Mouse (Mus musculus) hindbrain, embryonic 12.5 days (tissue): ENCODE data around the gene Cenpu. TPM values are rescaled to one million over a fixed set of nuclear protein-coding genes. Genes with fewer than 3 reads are reported as not detected.
"Not testable (repeated sequence)": the region's sequence is repeated elsewhere in the genome, so short reads cannot be mapped to it uniquely, and the experiment has no call there.

Source experiments
- ATAC-seq: fragments of 200-750 bp; cut with Nextera tagmentation; 2 replicates; pipeline ENCODE4 v1.8.0; 2017; ENCODE audit warnings: moderate TSS enrichment; ENCODE audit not compliant: low FRiP score
- H3K27ac ChIP-seq: fragments of 300-500 bp; sonication (generic); 2 replicates; pipeline ENCODE4 v1.5.1; 2016; ENCODE audit warnings: mild to moderate bottlenecking
- H3K27me3 ChIP-seq: fragments of 300-500 bp; sonication (generic); 2 replicates; pipeline ENCODE4 v1.6.1; 2016; ENCODE audit warnings: mild to moderate bottlenecking
- H3K36me3 ChIP-seq: fragments of 300-500 bp; sonication (generic); 2 replicates; pipeline ENCODE4 v1.6.1; 2016; ENCODE audit warnings: mild to moderate bottlenecking
- H3K4me1 ChIP-seq: fragments of 300-500 bp; sonication (generic); 2 replicates; pipeline ENCODE4 v1.6.1; 2016
- H3K4me2 ChIP-seq: fragments of 300-500 bp; sonication (generic); replicated peaks from 2 replicates; pipeline ENCODE4 v1.6.1; 2016; ENCODE audit warnings: mild to moderate bottlenecking
- H3K4me3 ChIP-seq: fragments of 300-500 bp; sonication (generic); 2 replicates; pipeline ENCODE4 v1.5.1; 2016; ENCODE audit warnings: mild to moderate bottlenecking
- H3K9ac ChIP-seq: fragments of 300-500 bp; sonication (generic); 2 replicates; pipeline ENCODE4 v1.6.1; 2016; ENCODE audit warnings: mild to moderate bottlenecking, moderate library complexity
- H3K9me3 ChIP-seq: fragments of 300-500 bp; sonication (generic); replicated peaks from 2 replicates; pipeline ENCODE4 v1.6.1; 2016; ENCODE audit warnings: mild to moderate bottlenecking
- WGBS: fragments of 180-500 bp; shearing (Covaris S2); methylation state at CpG from one replicate; pipeline ENCODE4 v1.1.7; 2016; 5-methylcytosine and 5-hydroxymethylcytosine counted together
- polyA plus RNA-seq: library from polyadenylated mRNA; unstranded; fragments of >200 nt; fragmentation: Nextera tagmentation; extraction: Ambion mirVana; gene quantifications from 2 replicates; pipeline ENCODE4 v1.2.1, GENCODE M21; 2016

The Cenpu gene
- polyA plus RNA-seq, 1 experiment from 2014 or later: 16.2 TPM

DNA sequence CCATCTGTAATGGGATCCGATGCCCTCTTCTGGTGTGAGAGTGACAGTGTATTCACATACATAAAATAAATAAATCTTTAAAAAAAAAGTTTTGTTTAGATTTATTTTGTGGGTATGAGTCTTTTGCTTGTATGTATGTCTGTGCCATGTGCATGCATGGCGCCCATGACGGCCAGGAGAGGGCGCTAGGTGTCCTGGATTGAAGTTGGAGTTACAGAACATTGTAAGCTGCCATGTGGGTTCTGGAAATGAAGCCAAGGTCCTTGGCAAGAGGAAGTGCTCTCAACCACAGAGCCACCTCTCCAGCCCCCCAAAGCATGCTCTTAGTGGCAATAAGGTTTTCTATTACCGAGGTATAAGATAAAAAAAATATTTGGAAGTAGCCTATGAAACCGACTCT lies 7.6 kb downstream of the Cenpu start:
- no peaks in the 10 kb centered on the region for H3K4me1 ChIP-seq
- no peak for ATAC-seq
- H3K9me3 ChIP-seq: no peaks in the 10 kb centered on the region
- peaks cover 23% of the 10 kb centered on the region for H3K36me3 ChIP-seq
- H3K27ac ChIP-seq: no peak overlapping the region
- H3K9ac ChIP-seq: no peak overlapping the region
- WGBS: 76% methylated on average over 6 of the region's 6 CpGs
- no peaks in the 10 kb centered on the region for H3K27me3 ChIP-seq
- H3K4me2 ChIP-seq: no peak overlapping the region
- no peak overlapping the region for H3K4me3 ChIP-seq

DNA sequence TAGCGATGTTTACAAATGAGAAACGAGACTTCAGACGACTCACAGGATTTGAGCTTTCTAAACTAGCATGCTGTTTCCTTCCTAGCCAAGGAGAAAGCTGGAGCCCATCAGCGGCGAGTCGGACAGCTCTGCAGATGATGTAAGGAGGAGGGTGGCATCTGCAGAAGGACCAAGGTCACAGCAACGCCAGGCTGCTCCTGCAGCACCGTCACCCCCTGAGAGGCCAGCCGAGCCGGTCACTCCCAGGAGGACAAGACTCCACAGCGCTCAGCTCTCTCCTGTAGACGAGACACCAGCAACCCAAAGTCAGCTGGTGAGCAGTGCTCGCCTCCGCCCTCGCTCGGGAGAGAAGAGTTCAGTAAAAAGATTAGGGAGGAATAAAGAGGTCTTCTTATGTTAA lies 10.5 kb downstream of the Cenpu start:
- 90% methylated on average over 16 of the region's 16 CpGs for whole genome bisulfite sequencing
- no peak overlapping the region for H3K9ac ChIP-seq
- ATAC-seq: no peak
- no peak overlapping the region for H3K27ac ChIP-seq
- no peaks in the 10 kb centered on the region for H3K27me3 ChIP-seq
- H3K36me3 ChIP-seq: peaks cover 32% of the 10 kb centered on the region
- no peaks in the 10 kb centered on the region for H3K4me1 ChIP-seq
- no peaks in the 10 kb centered on the region for H3K9me3 ChIP-seq
- no peak overlapping the region for H3K4me3 ChIP-seq
- no peak overlapping the region for H3K4me2 ChIP-seq

DNA sequence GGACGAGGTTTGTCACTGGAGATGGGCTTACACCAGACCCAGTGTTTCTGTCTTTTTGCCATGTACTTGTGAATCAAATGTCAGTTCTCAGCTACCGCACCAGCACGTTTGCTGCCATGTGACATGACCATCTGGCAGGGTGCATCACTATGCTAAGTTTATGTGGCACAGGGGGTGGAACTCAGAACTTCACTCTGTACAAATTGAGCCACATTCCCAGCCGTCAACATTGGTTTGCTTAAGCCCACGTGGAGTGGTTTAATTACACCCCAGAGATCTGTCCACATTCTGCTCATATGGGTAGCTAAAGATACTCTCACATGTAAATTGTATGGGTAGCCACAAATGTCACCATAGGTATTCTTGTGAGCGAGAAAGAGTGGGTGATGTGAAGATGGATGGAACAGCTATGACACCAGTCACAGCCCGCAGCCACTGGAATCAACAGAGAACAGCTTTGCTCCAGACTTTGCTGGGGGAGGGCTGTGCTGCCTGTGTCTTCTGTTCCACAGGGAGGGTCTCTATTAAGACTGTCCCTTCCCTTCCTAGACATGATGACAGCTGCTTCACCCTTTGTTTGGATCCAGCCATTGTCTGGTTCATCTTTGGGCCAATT lies 15.2 kb downstream of the Cenpu start:
- no peak overlapping the region for H3K27ac ChIP-seq
- WGBS: 75% methylated on average over 7 of the region's 7 CpGs
- H3K4me2 ChIP-seq: no peak overlapping the region
- no peak for ATAC-seq
- H3K9me3 ChIP-seq: no peaks in the 10 kb centered on the region
- no peak overlapping the region for H3K4me3 ChIP-seq
- no peaks in the 10 kb centered on the region for H3K4me1 ChIP-seq
- no peak overlapping the region for H3K9ac ChIP-seq
- H3K36me3 ChIP-seq: peaks cover 25% of the 10 kb centered on the region
- H3K27me3 ChIP-seq: no peaks in the 10 kb centered on the region

DNA sequence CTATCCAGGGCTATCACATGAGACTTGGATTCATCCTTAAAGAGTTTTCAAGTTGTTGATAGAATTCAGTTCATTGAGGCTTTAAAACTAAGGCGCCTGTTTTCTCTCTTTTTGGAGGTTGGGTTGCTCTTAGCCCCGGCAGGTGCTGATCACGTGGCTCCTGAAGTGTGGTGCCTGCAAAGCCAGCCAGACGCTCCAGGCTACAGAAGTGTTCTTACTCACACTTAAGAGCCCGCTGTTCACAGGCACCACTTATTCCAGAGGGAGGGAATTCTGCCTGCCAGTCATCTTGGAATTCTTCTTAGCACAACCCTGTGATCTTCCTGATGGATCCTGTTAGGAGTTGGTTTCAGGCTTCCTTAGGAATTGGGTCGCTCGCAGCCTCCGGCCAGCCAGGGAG lies 16.1 kb downstream of the Cenpu start:
- Histone ChIP-seq H3K36me3 (peaks cover 18% of the 10 kb centered on the region), H3K9ac (no peak overlapping the region), H3K4me1 (no peaks in the 10 kb centered on the region), H3K4me2 (no peak overlapping the region), H3K27ac (no peak overlapping the region), H3K9me3 (no peaks in the 10 kb centered on the region), H3K4me3 (no peak overlapping the region), H3K27me3 (no peaks in the 10 kb centered on the region)
- ATAC-seq: no peak
- WGBS: 91% methylated on average over 8 of the region's 8 CpGs

DNA sequence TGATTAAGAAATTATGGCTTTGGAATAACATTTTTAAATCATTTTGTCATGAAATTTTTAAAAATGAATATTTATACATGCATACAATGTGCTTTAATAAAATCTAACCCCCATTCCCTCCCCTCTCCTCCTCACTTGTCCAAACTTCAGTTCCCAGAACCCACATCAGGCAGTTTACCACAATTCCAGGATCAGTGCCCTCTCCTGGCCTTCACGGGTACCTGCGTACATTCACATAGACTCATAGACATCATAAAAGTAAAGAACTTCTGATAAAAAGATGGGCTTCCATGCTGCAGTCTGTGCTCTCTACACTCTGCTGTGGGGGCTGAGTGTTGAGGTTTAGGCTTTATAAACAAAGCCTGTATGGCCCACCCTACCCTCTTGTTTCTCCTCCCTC lies 17.1 kb downstream of the Cenpu start:
- Histone ChIP-seq H3K27me3 (no peaks in the 10 kb centered on the region), H3K9me3 (no peaks in the 10 kb centered on the region), H3K4me1 (no peaks in the 10 kb centered on the region), H3K4me2 (no peak overlapping the region), H3K27ac (no peak overlapping the region), H3K36me3 (peaks cover 20% of the 10 kb centered on the region), H3K9ac (no peak overlapping the region), H3K4me3 (no peak overlapping the region)
- ATAC-seq: no peak
- 82% methylated on average over 2 of the region's 2 CpGs for WGBS

DNA sequence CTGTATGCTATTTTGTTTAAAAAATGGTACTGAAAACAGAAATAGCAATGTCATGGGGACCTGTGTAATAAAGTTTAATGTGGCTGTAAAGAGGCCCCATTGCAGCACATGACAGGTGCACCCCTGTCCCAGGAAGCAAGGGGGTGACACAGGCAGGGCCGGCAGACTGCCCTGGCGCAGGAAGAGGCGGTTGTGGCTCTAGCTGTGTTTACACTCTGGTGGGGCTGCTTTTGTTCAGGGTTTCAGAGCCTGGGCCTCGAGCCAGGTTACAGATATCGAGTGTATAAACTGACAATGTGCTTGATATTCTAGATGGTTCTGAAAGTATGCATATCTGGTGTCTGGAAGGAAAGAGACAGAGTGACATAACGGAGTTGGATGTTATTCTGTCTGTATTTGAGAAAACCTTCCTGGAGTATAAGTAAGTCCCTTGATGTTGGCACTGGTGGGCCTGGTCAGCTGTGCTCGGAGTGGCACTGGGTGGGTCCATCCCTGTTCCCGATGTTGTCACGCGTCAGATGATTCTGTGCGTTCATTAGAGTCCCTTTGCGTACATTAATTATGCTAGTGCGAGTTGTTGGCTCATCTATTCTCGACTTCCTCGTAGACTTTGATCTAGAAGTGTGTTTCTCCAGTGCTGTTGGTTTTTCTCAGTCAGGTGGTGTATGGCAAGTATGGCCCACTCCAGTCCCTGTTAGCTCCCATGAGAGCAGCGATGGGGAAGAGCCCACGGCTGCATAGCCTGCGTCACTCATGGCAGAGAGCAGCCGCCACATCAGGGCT lies 18.0 kb downstream of the Cenpu start:
- no peak overlapping the region for H3K9ac ChIP-seq
- H3K9me3 ChIP-seq: no peaks in the 10 kb centered on the region
- no peak for ATAC-seq
- 93% methylated on average over 19 of the region's 19 CpGs for WGBS
- H3K27ac ChIP-seq: no peak overlapping the region
- H3K27me3 ChIP-seq: no peaks in the 10 kb centered on the region
- no peak overlapping the region for H3K4me3 ChIP-seq
- H3K4me2 ChIP-seq: no peak overlapping the region
- peaks cover 27% of the 10 kb centered on the region for H3K36me3 ChIP-seq
- H3K4me1 ChIP-seq: no peaks in the 10 kb centered on the region

DNA sequence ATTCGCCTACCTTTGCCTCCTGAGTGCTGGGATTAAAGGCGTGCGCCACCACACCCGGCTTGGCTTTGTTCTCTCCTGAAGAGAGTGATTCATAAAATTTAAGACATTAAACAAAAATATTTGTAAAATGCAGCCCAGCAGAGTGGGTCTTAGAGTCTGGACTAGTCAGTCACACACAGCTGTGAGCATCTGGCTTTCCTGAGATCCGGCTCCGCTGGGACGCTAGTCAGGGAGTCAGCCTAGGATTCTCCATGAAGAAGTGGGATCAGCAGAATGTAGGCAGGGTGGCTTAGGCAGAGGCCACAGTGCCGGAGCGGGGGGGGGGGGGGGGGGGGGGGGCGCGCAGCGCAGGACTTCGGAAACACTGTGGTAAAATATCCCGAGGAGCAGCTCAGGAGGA lies 18.8 kb downstream of the Cenpu start:
- Histone ChIP-seq H3K27ac (no peak overlapping the region), H3K27me3 (no peaks in the 10 kb centered on the region), H3K4me1 (no peaks in the 10 kb centered on the region), H3K9me3 (no peaks in the 10 kb centered on the region), H3K36me3 (peaks cover 22% of the 10 kb centered on the region), H3K4me3 (no peak overlapping the region), H3K4me2 (no peak overlapping the region), H3K9ac (no peak overlapping the region)
- 93% methylated on average over 10 of the region's 14 CpGs for WGBS
- ATAC-seq: no peak

DNA sequence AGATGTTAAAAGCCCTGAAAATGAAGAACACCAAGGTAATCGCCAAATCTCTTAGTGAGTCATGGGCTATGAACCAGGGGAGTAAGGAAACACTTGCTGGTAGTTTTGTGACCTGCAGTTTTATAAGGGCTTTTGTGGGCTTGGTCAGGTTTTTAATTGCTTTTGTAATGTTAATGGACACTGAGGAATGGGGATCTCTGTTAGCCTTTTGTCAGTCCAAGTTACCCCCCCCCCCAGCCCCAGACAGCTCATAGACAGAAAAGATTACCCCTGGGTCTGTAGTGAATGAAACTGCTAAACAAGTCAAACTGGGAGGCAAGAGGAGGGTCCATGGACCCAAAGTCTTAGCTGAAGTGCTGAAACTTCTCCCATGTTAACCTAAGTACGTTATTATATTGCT lies 21.6 kb downstream of the Cenpu start:
- peaks cover 41% of the 10 kb centered on the region for H3K36me3 ChIP-seq
- 87% methylated on average over 2 of the region's 2 CpGs for WGBS
- no peaks in the 10 kb centered on the region for H3K27me3 ChIP-seq
- no peaks in the 10 kb centered on the region for H3K9me3 ChIP-seq
- H3K4me3 ChIP-seq: no peak overlapping the region
- H3K4me1 ChIP-seq: no peaks in the 10 kb centered on the region
- no peak overlapping the region for H3K27ac ChIP-seq
- no peak overlapping the region for H3K9ac ChIP-seq
- no peak overlapping the region for H3K4me2 ChIP-seq
- no peak for ATAC-seq

DNA sequence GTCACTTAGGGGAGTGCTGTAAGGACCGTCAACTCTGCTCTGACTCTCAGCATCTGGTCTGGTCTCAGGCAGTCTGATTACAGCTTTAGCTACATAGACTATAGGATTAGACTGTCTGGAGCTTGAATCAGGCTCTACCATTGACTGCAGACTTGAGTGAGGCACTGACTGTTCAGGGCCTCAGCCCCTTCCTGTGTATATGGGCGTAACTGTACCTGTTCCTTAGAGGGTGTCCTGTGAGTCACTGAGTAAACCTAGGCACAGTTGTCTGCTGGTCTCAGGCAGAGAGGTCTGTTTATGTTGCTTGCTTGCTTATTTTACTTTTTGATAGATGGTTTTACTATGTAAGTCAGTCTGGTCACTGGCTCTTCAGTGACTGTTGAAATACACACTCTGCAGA lies 22.1 kb downstream of the Cenpu start:
- H3K4me2 ChIP-seq: no peak overlapping the region
- WGBS: 89% methylated on average over 2 of the region's 2 CpGs
- no peak overlapping the region for H3K4me3 ChIP-seq
- no peak for ATAC-seq
- no peaks in the 10 kb centered on the region for H3K9me3 ChIP-seq
- H3K4me1 ChIP-seq: no peaks in the 10 kb centered on the region
- no peak overlapping the region for H3K9ac ChIP-seq
- peaks cover 46% of the 10 kb centered on the region for H3K36me3 ChIP-seq
- no peaks in the 10 kb centered on the region for H3K27me3 ChIP-seq
- no peak overlapping the region for H3K27ac ChIP-seq

DNA sequence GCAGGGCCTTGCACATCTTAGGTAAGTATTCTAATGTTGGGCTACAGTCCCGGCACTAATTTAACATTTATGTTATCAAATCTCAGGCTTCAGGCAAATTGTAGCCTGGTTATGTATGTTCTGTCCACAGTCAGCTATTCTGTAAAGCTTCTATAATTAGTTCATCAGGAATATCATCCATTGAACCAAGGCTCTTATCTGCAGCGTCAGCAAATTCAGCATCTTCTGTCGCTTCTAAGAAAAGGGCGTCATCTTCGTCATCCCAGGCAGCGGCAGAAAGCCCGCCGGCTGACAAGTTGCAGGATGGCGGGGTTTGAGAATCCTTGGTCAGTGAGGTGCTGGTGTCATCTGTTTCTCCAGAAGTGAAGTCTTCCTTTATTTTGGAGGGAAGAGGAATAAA lies 27.0 kb downstream of the Cenpu start:
- H3K9ac ChIP-seq: no peak overlapping the region
- 95% methylated on average over 9 of the region's 9 CpGs for WGBS
- H3K36me3 ChIP-seq: peaks cover 44% of the 10 kb centered on the region
- ATAC-seq: no peak
- H3K27ac ChIP-seq: no peak overlapping the region
- H3K4me1 ChIP-seq: no peaks in the 10 kb centered on the region
- no peak overlapping the region for H3K4me2 ChIP-seq
- no peaks in the 10 kb centered on the region for H3K27me3 ChIP-seq
- H3K4me3 ChIP-seq: no peak overlapping the region
- H3K9me3 ChIP-seq: no peaks in the 10 kb centered on the region

DNA sequence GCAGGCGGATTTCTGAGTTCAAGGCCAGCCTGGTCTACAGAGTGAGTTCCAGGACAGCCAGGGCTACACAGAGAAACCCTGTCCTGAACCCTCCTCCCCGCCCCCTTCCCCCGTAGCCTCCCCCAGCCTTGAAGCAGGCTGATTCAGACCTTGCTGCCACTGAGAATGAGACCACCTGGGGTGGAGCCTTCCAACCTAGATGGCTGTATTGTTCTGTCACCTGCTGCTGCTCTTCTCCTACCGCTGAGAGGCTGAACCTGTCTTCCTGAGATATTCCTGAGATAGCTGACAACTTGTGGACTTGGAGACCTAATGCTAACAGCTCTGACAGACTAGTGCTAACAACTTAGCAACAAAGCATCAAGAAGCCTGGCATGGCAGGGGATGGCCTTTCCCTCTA lies 32.5 kb downstream of the Cenpu start:
- not testable (repeated sequence) for H3K9me3 ChIP-seq, ATAC-seq, H3K27me3 ChIP-seq, H3K4me1 ChIP-seq, H3K9ac ChIP-seq, H3K4me2 ChIP-seq, H3K36me3 ChIP-seq, H3K4me3 ChIP-seq, H3K27ac ChIP-seq
- 43% methylated on average over 4 of the region's 4 CpGs for WGBS

DNA sequence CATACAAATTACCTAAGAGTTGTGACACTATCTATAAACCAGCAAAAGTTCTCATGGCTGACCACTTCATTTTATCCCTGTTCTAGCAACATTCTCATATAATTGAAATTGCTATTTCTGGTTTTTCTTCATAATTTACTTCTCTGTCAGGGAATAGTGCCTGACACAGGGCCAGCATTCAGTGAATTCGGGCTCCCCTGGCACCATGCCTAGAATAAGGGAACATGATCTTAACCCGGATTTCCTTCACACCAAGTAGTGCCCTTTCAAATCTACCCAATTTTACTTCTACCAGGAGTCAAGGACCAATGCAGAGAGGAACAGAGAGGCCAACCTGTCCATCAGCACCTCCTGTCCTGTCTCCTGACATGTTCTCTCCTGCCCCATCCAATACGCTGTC lies 33.7 kb downstream of the Cenpu start:
- no peaks in the 10 kb centered on the region for H3K27me3 ChIP-seq
- no peak overlapping the region for H3K9ac ChIP-seq
- H3K4me1 ChIP-seq: no peaks in the 10 kb centered on the region
- WGBS: 81% methylated on average over 3 of the region's 3 CpGs
- H3K4me2 ChIP-seq: no peak overlapping the region
- ATAC-seq: no peak
- no peaks in the 10 kb centered on the region for H3K9me3 ChIP-seq
- no peak overlapping the region for H3K27ac ChIP-seq
- peaks cover 6% of the 10 kb centered on the region; the same call in 1 of the 2 replicates for H3K36me3 ChIP-seq
- H3K4me3 ChIP-seq: no peak overlapping the region

DNA sequence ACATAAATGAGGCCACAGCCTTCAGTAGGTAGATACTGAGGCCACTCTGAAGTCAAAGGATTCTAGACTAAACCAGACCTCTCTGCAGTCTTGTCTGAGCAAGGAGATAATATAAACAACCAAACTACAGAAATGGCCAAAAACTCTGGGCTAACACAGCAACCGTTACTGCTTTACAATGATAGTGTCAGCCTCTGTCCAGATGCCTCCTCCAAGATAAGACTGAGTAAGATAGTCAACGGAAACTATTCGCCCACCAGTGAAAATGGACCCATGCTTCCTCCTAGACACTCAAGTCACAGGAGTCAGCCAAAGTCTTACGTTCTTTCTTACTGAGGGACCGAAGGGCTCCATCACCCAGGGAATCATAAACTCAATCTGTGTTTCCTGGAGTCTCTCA lies 36.1 kb downstream of the Cenpu start:
- Histone ChIP-seq H3K27me3 (no peaks in the 10 kb centered on the region), H3K4me1 (no peaks in the 10 kb centered on the region), H3K27ac (no peak overlapping the region), H3K4me3 (no peak overlapping the region), H3K4me2 (no peak overlapping the region), H3K9me3 (no peaks in the 10 kb centered on the region), H3K9ac (no peak overlapping the region), H3K36me3 (peaks cover 6% of the 10 kb centered on the region; the same call in 1 of the 2 replicates)
- 93% methylated on average over 5 of the region's 5 CpGs for WGBS
- no peak for ATAC-seq
